Mouse (Mus musculus): Measurements from ENCODE around the gene Ifnz. TPM values are rescaled to one million over a fixed set of nuclear protein-coding genes. Genes with fewer than 3 reads are reported as not detected.
"Not testable (repeated sequence)": the region's sequence is repeated elsewhere in the genome, so short reads cannot be mapped to it uniquely, and the experiment has no call there.

Ifnz gene
- polyA plus RNA-seq, 1 experiment, result not detected

- H3K9ac ChIP-seq (ENCODE audit: low read depth, poor library complexity, severe bottlenecking), result no peak overlapping the region
- H3K9me3 ChIP-seq (replicated peaks; ENCODE audit: control insufficient read depth, insufficient read depth, low read length, poor library complexity, severe bottlenecking), result no peaks in the 10 kb centered on the region
- TF ChIP-seq POLR2A (IDR thresholded peaks at IDR 0.05; ENCODE audit: insufficient read depth, low read length), result no peak
- no peak for TF ChIP-seq CTCF (IDR thresholded peaks at IDR 0.05; ENCODE audit: low read depth, low read length)
- no peak for TF ChIP-seq EP300 (IDR thresholded peaks at IDR 0.05; ENCODE audit: insufficient read depth, low read depth, low read length)
- H3K4me3 ChIP-seq (ENCODE audit: low read depth, low read length), result no peak overlapping the region
- H3K27me3 ChIP-seq (ENCODE audit: control insufficient read depth, insufficient read depth, low read length, poor library complexity, severe bottlenecking), result no peaks in the 10 kb centered on the region
- H3K36me3 ChIP-seq (ENCODE audit: control insufficient read depth, insufficient read depth, low read length, poor library complexity, severe bottlenecking), result no peaks in the 10 kb centered on the region
- H3K4me1 ChIP-seq (ENCODE audit: control insufficient read depth, insufficient read depth, low read length), result peaks cover 3% of the 10 kb centered on the region
- H3K27ac ChIP-seq (ENCODE audit: insufficient read depth, low read length), result no peak overlapping the region
These were observed 32.0 kb upstream of the Ifnz start for GRCm38 (mm10) chr4:88749926-88750325.

GRCm38 (mm10) chr4:88754818-88755340 lies 27.1 kb upstream of the Ifnz start, which contains the start of gene Gm13271:
Gm13271 (plus strand) TSS chr4:88754868.
- not testable (repeated sequence) for H3K4me3 ChIP-seq (ENCODE audit: low read depth, low read length); H3K4me1 ChIP-seq (ENCODE audit: control insufficient read depth, insufficient read depth, low read length); H3K9ac ChIP-seq (ENCODE audit: low read depth, poor library complexity, severe bottlenecking); H3K27ac ChIP-seq (ENCODE audit: insufficient read depth, low read length); H3K36me3 ChIP-seq (ENCODE audit: control insufficient read depth, insufficient read depth, low read length, poor library complexity, severe bottlenecking); H3K27me3 ChIP-seq (ENCODE audit: control insufficient read depth, insufficient read depth, low read length, poor library complexity, severe bottlenecking); H3K9me3 ChIP-seq (replicated peaks; ENCODE audit: control insufficient read depth, insufficient read depth, low read length, poor library complexity, severe bottlenecking)

DNA sequence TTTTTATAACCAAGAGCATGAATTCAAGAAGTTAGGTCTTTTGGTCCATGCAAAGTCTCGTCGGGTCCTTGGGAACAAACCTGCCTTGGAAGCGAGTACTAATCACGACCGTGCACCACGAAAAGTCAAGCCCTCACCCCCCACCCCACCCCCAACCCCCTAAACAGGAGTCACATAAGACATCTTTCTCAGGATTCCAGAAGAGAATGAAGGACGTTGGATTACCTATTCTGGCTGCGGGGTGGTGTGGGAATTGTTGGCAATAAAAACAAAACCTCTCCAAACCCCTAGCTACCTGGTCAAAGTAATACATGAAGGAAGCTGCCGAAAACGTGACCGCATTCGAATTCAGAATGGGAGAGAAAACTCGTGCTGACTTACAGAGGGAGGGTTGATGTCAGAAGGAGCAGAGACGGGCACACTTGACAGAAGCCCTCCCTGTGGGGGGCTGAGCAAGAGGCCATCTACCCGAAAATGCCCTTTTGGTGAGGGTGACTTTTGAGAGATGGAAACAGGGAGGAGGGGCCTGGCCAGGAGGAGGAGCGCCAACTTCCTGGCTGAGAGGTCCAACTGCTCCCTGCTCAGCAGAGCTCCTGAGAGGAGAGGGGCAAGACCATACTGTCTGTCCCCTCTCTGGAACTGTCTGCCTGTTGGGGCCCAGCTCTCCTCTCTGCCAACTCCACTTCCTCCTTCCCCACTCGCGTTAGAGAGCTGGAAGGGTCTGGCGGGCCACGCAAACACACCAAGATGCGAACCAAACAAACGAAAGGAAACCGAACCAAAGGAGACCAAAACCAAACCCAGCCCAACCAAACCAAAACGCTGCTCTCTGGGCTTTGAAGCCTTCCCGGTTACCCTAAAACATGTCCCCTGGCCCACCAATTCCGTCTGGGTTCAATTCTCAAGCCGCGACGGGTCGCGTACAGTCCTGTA lies 25.1 kb upstream of the Ifnz start:
- Histone ChIP-seq H3K27ac (ENCODE audit: insufficient read depth, low read length) (peak overlapping the region; percentile 86), H3K4me3 (ENCODE audit: low read depth, low read length) (peak overlapping the region; percentile 87)

DNA sequence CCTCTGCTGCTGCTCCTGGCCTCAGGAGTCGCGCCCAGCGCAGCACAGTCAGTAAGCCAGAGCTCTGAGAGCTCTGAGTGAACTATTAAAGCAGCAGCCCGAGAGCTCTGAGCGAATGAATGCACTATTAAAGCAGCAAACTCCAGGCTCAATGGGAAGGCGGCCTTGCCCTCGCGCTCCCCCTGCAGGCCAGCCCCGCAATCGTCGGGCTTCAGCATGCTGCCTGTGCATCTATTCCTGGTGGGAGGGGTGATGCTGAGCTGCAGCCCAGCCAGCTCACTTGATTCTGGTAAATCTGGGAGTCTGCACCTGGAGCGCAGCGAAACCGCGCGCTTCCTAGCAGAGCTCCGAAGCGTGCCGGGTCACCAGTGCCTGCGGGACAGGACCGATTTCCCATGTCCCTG lies 24.3 kb upstream of the Ifnz start:
- TF ChIP-seq CTCF (IDR thresholded peaks at IDR 0.05; ENCODE audit: low read depth, low read length) (peak; percentile 53), POLR2A (IDR thresholded peaks at IDR 0.05; ENCODE audit: insufficient read depth, low read length) (peak; percentile 20)
- H3K9ac ChIP-seq (ENCODE audit: low read depth, poor library complexity, severe bottlenecking), result peak overlapping the region; percentile 61

More for the DNA sequence above, 25.1 kb upstream of the Ifnz start:
- not testable (repeated sequence) for H3K27me3 ChIP-seq (ENCODE audit: control insufficient read depth, insufficient read depth, low read length, poor library complexity, severe bottlenecking); H3K36me3 ChIP-seq (ENCODE audit: control insufficient read depth, insufficient read depth, low read length, poor library complexity, severe bottlenecking); H3K9me3 ChIP-seq (replicated peaks; ENCODE audit: control insufficient read depth, insufficient read depth, low read length, poor library complexity, severe bottlenecking); H3K4me1 ChIP-seq (ENCODE audit: control insufficient read depth, insufficient read depth, low read length)
- peak overlapping the region; percentile 61 for H3K9ac ChIP-seq (ENCODE audit: low read depth, poor library complexity, severe bottlenecking)

GRCm38 (mm10) chr4:88758751-88759150 lies 23.2 kb upstream of the Ifnz start:
- H3K4me1 ChIP-seq (ENCODE audit: control insufficient read depth, insufficient read depth, low read length); H3K27me3 ChIP-seq (ENCODE audit: control insufficient read depth, insufficient read depth, low read length, poor library complexity, severe bottlenecking); H3K4me3 ChIP-seq (ENCODE audit: low read depth, low read length); H3K27ac ChIP-seq (ENCODE audit: insufficient read depth, low read length); H3K9ac ChIP-seq (ENCODE audit: low read depth, poor library complexity, severe bottlenecking); H3K9me3 ChIP-seq (replicated peaks; ENCODE audit: control insufficient read depth, insufficient read depth, low read length, poor library complexity, severe bottlenecking); H3K36me3 ChIP-seq (ENCODE audit: control insufficient read depth, insufficient read depth, low read length, poor library complexity, severe bottlenecking): not testable (repeated sequence)

More for the DNA sequence above, 24.3 kb upstream of the Ifnz start:
- H3K9me3 ChIP-seq (replicated peaks; ENCODE audit: control insufficient read depth, insufficient read depth, low read length, poor library complexity, severe bottlenecking); H3K36me3 ChIP-seq (ENCODE audit: control insufficient read depth, insufficient read depth, low read length, poor library complexity, severe bottlenecking); H3K4me1 ChIP-seq (ENCODE audit: control insufficient read depth, insufficient read depth, low read length); H3K27me3 ChIP-seq (ENCODE audit: control insufficient read depth, insufficient read depth, low read length, poor library complexity, severe bottlenecking): not testable (repeated sequence)
- H3K27ac ChIP-seq (ENCODE audit: insufficient read depth, low read length), result peak overlapping the region; percentile 86
- H3K4me3 ChIP-seq (ENCODE audit: low read depth, low read length), result peak overlapping the region; percentile 87

DNA sequence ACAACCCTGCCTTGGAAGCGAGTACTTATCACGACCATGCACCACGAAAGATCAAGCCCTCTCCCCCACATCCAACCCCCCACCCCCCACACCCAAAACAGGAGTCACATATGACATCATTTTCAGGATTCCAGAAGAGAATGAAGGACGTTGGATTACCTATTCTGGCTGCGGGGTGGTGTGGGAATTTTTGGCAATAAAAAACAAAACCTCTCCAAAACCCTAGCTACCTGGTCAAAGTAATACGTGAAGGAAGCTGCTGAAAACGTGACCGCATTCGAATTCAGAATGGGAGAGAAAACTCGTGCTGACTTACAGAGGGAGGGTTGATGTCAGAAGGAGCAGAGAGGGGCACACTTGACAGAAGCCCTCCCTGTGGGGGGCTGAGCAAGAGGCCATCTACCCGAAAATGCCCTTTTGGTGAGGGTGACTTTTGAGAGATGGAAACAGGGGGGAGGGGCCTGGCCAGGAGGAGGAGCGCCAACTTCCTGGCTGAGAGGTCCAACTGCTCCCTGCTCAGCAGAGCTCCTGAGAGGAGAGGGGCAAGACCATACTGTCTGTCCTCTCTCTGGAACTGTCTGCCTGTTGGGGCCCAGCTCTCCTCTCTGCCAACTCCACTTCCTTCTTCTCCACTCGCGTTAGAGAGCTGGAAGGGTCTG lies 22.2 kb upstream of the Ifnz start, which contains the start of gene Gm13283:
TSS of gene Gm13283 (plus strand) at position 510 of the 659 bp plus-strand sequence.
- H3K9ac ChIP-seq (ENCODE audit: low read depth, poor library complexity, severe bottlenecking); H3K27me3 ChIP-seq (ENCODE audit: control insufficient read depth, insufficient read depth, low read length, poor library complexity, severe bottlenecking); H3K9me3 ChIP-seq (replicated peaks; ENCODE audit: control insufficient read depth, insufficient read depth, low read length, poor library complexity, severe bottlenecking); H3K27ac ChIP-seq (ENCODE audit: insufficient read depth, low read length); H3K36me3 ChIP-seq (ENCODE audit: control insufficient read depth, insufficient read depth, low read length, poor library complexity, severe bottlenecking); H3K4me1 ChIP-seq (ENCODE audit: control insufficient read depth, insufficient read depth, low read length): not testable (repeated sequence)
- H3K4me3 ChIP-seq (ENCODE audit: low read depth, low read length), result peak within 1 kb of the TSS; percentile 28
